Mouse (Mus musculus) forelimb bud, embryonic 11.5 days (tissue): ENCODE data around the gene Ift20.
"Not testable (repeated sequence)": the region's sequence is repeated elsewhere in the genome, so short reads cannot be mapped to it uniquely, and the experiment has no call there.

Source experiments
- DNase-seq: peaks from one replicate; pipeline ENCODE4 v3.0.0-alpha.2; 2012; ENCODE audit warnings: low read depth, low spot score

Gene Ift20

DNA sequence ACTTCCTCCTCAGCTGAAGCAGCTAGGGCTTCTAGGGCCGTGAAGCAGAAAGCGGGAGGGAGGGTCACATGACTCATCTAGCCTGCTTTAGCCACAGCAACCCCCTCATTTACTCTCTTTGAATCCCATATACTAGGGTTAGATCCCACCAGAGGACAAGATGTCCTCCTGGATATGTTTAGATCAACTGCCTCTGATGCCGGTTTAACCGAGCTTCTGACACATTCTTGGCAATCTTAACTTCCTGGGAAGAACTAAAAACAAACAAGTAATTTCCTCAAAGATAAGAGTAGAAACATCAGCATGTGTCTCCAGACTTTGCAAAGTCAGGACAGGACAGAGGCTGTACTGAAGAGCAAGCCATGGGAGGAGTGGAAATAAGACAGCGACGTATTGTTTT lies 30.6 kb downstream of the Ift20 start:
- no peak for DNase-seq

DNA sequence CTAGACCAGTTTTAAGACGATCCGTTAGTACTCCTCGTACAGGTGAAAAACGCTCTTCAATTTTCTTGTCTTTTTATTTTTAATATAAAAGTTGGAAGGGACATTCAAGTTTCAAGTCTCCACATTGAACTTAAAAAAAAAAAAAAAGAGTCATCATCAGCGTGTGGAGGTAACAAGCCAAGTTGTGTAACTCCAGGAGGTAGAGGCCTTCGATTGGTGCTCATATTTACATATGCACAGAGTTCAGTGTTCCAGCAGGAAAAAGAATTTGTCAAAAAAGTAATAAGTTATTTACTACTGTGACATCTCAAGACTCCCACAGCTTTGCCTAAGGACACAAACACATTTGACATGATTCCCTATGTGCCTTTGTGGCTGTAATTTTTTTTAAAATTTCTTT lies 31.5 kb downstream of the Ift20 start:
- DNase-seq = no peak

DNA sequence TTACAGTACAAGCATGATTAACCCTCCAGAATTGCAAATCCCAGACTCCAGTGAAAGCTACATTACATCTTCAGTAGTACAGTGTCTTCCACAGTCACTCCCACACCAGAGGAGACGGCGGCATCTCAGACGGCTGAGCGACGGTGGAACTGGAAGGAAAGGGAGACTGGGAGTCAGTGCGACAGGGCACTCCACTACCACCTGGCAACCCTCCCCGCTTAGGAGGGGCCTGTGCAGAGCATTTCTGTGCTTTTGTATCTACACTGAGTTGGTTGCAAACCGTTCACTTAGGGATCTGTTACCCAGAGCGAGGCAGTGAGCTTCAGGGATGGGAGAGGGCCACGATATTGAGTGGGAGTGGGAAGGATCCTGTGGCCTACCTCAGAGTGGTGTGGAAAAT lies 32.7 kb downstream of the Ift20 start:
- no peak for DNase-seq

DNA sequence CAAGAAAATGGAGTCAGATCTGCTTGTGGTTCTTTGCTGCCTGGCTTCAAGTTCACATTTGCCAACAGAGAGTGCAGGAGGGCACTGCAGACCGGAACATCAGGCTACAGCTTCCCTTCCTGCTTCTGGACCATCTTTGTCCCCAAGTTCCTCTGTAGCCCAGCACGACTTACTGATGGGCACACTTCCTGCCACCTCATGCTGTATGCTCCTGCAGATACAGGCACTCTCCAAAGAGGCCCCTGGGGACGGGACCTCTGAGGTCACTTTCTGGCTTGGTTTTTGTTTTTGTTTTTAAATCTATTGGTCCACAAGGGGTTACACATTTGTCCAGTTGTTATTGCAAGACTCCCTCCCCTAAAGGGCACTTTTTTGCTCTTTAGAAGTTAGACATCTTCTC lies 33.6 kb downstream of the Ift20 start:
- DNase-seq = no peak

DNA sequence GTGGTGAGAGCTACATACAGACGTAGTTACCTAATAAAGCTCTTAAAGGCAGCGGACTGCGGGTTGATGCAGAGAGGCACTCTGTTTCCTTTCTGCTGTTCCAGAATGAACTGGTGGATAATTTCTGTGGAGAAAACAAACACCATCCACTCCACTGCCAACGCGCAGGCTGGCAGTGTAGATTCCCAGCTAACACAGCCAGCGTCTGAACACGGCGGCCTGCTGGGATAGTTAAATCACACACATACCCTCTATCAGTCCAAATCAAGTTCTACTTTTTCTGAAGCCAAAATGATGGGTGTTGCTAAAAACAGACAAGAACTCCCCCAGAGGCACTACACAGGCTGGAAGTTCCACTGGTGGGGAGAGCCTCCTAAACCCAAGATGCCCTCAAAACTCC lies 35.3 kb downstream of the Ift20 start:
- no peak for DNase-seq

DNA sequence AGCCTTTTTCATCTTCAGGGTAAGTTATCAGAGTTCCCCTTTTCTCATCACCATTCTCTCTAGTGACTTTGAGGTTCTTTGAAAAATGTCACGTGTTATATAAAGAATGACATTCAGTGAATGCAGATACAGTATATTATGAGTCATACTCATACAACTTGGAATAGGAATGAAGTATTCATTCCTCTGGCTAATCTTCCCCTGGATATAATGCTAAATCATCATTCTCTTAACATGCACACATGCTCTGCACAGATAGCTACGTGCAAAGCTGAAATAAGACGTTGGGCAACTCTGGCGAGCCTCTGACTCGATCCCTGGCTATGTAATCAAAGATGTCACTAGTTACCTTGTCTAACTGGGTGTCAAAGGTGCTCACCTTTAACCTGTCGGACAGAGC lies 35.7 kb downstream of the Ift20 start:
- no peak for DNase-seq

DNA sequence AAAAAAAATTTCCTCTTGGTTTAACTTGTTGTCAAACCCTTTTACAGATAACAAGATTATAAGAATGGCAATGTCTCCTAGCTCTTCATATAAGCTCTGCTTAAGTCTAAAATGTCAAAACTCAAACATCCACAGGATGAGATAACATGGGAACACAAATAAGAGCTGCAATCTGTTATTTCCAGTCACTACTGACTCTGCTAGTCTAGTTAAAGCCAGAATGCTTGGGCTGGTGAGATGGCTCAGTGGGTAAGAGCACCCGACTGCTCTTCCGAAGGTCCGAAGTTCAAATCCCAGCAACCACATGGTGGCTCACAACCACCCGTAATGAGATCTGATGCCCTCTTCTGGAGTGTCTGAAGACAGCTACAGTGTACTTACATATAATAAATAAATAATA lies 37.9 kb downstream of the Ift20 start:
- DNase-seq = not testable (repeated sequence)

DNA sequence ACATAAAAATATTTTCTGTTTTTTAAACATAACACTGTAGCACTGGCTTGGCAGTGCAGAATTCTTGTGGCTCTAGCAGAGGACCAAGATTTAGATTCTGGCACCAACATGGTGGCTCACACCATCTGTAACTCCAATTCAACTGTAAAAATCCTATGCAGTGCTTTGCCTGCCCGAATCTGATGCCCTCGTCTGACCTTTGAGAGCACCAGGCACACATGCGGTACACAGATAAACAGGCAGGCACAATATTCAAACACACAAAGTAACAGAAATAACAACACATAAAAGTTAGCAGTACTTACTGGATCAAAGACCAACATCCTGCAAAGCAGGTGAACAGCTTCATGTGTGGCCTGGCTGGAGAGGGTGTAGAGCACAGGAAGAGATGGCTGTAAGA lies 38.4 kb downstream of the Ift20 start:
- no peak for DNase-seq

DNA sequence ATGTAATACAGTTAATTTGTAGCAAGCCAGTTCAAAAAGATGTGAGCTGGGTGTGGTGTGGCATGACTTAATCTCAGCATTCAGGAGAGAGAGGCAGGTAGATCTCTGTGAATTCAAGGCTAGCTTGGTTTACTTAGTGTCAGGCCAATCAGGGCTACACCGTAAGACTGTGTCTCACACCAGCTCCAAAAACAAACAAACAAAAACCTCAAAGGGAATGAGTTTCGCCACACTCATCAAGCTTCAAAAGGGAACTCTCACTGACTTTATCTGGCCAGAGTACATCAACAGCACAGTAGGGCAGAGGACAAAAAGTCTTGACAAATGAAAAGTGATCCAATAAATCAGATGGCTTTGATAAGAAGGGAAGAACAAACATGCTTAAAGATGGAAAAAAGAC lies 38.8 kb downstream of the Ift20 start:
- DNase-seq = no peak

DNA sequence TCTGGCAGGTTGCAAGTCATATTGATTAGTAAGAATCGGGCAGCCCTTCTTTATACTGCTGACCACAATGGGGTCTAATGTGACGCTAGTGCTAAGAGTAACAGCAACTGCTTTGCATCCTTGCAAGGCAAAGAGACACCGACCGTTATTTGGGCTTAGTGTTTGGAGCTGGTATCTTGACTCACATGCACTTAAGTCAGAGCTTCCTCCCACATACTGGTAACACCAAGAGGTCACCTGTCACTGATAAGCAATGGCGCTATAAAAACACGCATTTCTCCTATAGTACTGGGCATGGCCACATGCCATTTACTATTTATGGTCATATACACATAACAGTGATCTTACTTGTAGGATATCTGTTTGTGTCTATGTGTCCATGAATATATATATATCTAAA lies 46.7 kb downstream of the Ift20 start:
- no peak for DNase-seq

DNA sequence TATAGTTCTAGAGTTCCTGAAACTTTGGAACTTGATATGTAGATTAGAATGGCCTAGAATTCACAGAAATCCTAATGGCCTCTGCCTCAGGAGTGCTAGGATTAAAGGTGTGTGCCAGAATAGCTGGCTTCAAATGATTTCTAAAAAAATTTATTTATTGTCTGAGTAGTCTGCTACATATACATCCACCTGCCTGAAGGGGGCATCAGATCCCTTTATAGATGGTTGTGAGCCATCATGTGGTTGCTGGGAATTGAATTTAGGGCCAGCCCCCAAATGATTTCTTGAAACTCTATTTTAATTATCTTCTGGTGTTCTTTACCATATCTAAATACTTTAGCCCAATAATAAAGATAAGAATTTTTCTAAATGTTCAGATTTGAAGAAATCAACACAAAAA lies 49.9 kb downstream of the Ift20 start:
- no peak for DNase-seq

DNA sequence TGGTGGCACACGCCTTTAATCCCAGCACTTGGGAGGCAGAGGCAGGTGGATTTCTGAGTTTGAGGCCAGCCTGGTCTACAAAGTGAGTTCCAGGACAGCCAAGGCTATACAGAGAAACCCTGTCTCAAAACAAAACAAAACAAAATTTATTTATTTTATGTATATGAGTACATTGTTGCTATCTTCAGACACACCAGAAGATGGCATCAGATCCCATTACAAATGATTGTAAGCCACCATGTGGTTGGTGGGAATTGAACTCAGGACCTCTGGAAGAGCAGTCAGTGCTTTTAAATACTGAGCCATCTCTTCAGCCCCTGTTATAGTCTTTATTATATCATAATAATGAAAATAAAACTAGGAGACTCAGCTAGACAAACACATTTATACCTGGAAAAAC lies 51.5 kb downstream of the Ift20 start:
- DNase-seq = not testable (repeated sequence)
